Mouse (Mus musculus): Measurements from ENCODE around the gene Timp1. TPM values are rescaled to one million over a fixed set of nuclear protein-coding genes. Genes with fewer than 3 reads are reported as not detected.

Timp1 gene
- polyA plus RNA-seq (2012; rRNA removed) (37.2 and 40.5 TPM in 2 replicates), polyA plus RNA-seq (2014; fragmentation: Nextera tagmentation; extraction: Ambion mirVana) (38.1 and 39.1 TPM in 2 replicates)

DNA sequence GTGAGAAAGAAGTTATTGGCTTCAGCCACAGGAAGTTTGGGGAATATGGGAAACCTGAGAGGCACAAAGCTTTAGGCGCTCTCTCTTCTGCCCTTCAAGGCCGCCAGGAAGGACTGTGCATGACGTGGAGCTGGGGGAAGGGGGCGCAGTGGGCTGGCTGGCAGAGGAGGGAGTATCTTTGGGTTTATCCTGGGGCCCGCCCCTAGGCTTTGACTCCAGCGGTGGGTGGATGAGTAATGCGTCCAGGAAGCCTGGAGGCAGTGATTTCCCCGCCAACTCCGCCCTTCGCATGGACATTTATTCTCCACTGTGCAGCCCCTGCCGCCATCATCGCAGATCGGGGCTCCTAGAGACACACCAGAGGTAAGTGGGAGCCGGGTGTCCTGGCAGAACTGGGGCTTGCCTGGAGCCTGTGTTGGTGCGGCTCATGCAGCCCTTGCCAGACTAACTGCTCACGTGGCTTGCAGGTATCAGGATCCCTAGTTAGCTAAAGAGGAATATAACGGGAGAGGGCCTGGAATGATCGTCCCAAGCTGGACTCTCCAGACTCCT is at the start of gene Timp1:
Timp1 (plus strand) TSS at position 205 of the 552 bp plus-strand sequence.
- peak within 1 kb of the TSS; percentile 47 for H3K9ac ChIP-seq (ENCODE audit: low read depth, low read length, severe bottlenecking)
- DNase-seq (ENCODE audit: low spot score) = peak; percentile 63
- H3K27ac ChIP-seq (replicated peaks; ENCODE audit: low read depth, low read length) = no peak within 1 kb of the TSS
- H3K4me3 ChIP-seq (replicated peaks; ENCODE audit: low read length) = peak within 1 kb of the TSS; percentile 33
- 18% methylated on average over 17 of the region's 18 CpGs for WGBS
- no peaks in the 10 kb centered on the region for H3K36me3 ChIP-seq (ENCODE audit: control insufficient read depth, insufficient read depth, low read length)
- H3K4me1 ChIP-seq (ENCODE audit: control insufficient read depth, insufficient read depth, low read length) = no peaks in the 10 kb centered on the region
- no peak for TF ChIP-seq POLR2A (IDR thresholded peaks at IDR 0.05; ENCODE audit: borderline replicate concordance, extremely low read depth, insufficient read depth, insufficient read length)
- peak within 1 kb of the TSS; percentile 45 for H3K4me2 ChIP-seq (replicated peaks; ENCODE audit: low read depth, low read length, severe bottlenecking)
- no peaks in the 10 kb centered on the region for H3K9me3 ChIP-seq (ENCODE audit: control insufficient read depth, low read length)
- no peaks in the 10 kb centered on the region for H3K27me3 ChIP-seq (ENCODE audit: control insufficient read depth, insufficient read depth, low read length)
- ATAC-seq (ENCODE audit: low FRiP score, low read depth) = peak; percentile 87

DNA sequence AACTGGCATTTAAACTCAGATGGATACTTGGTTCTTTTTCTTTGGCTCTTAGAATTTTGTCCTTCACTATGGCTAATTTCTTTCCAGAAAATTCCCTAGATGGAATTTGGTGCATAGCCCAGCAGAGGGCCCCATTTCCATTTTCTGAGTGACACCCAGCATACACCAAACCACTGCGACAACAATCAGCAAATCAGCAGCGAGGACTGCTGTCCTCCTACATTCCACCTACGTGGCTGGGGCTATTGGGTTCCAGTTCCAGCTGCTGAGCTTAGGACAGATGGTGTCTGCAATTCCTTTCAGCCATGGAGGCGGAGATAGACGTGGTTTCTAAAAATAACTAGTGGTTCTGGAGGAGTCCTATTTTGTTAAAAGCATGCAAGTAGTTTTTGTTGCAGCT is 41.0 kb upstream of the Timp1 start:
- no peak overlapping the region for H3K4me2 ChIP-seq (replicated peaks; ENCODE audit: low read depth, low read length, severe bottlenecking)
- peak; percentile 94 for ATAC-seq (ENCODE audit: low FRiP score, low read depth)

DNA sequence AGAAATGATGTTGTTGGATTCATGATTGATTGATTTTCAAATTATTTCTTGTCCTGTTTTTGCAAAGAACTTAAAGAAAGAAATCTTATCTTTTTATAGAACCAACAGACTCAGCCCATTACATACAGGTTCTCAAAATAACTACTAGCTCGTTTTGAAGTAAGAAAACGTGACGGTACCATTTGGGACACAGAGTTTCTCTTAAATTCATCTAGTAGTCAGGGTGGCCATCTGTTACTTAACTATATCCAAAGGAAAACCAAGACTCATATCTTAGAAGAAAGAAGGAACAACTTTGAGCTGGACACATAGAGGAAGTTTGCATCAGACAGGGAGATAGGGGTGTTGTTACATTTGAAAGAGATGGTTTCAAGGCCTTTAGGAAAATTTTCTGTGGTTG is 22.7 kb upstream of the Timp1 start:
- DNase-seq (ENCODE audit: low spot score) (no peak), ATAC-seq (ENCODE audit: low FRiP score, low read depth) (no peak)
- Histone ChIP-seq H3K9me3 (ENCODE audit: control insufficient read depth, low read length) (no peaks in the 10 kb centered on the region), H3K4me3 (replicated peaks; ENCODE audit: low read length) (no peak overlapping the region), H3K4me2 (replicated peaks; ENCODE audit: low read depth, low read length, severe bottlenecking) (no peak overlapping the region), H3K27me3 (ENCODE audit: control insufficient read depth, insufficient read depth, low read length) (no peaks in the 10 kb centered on the region), H3K9ac (ENCODE audit: low read depth, low read length, severe bottlenecking) (no peak overlapping the region), H3K4me1 (ENCODE audit: control insufficient read depth, insufficient read depth, low read length) (peaks cover 3% of the 10 kb centered on the region; the same call in 1 of the 2 replicates), H3K36me3 (ENCODE audit: control insufficient read depth, insufficient read depth, low read length) (peaks cover 14% of the 10 kb centered on the region), H3K27ac (replicated peaks; ENCODE audit: low read depth, low read length) (peak overlapping the region; percentile 76)
- 87% methylated on average over 3 of the region's 3 CpGs for WGBS
- no peak for TF ChIP-seq POLR2A (IDR thresholded peaks at IDR 0.05; ENCODE audit: borderline replicate concordance, extremely low read depth, insufficient read depth, insufficient read length)

More for the DNA sequence above, 41.0 kb upstream of the Timp1 start:
- Histone ChIP-seq H3K9ac (ENCODE audit: low read depth, low read length, severe bottlenecking) (no peak overlapping the region), H3K4me3 (replicated peaks; ENCODE audit: low read length) (no peak overlapping the region), H3K4me1 (ENCODE audit: control insufficient read depth, insufficient read depth, low read length) (no peaks in the 10 kb centered on the region), H3K27ac (replicated peaks; ENCODE audit: low read depth, low read length) (no peak overlapping the region), H3K9me3 (ENCODE audit: control insufficient read depth, low read length) (no peaks in the 10 kb centered on the region), H3K36me3 (ENCODE audit: control insufficient read depth, insufficient read depth, low read length) (no peaks in the 10 kb centered on the region), H3K27me3 (ENCODE audit: control insufficient read depth, insufficient read depth, low read length) (no peaks in the 10 kb centered on the region)
- DNase-seq (ENCODE audit: low spot score) = peak; percentile 67
- 20% methylated on average over 5 of the region's 5 CpGs for WGBS
- TF ChIP-seq POLR2A (IDR thresholded peaks at IDR 0.05; ENCODE audit: borderline replicate concordance, extremely low read depth, insufficient read depth, insufficient read length) = no peak

DNA sequence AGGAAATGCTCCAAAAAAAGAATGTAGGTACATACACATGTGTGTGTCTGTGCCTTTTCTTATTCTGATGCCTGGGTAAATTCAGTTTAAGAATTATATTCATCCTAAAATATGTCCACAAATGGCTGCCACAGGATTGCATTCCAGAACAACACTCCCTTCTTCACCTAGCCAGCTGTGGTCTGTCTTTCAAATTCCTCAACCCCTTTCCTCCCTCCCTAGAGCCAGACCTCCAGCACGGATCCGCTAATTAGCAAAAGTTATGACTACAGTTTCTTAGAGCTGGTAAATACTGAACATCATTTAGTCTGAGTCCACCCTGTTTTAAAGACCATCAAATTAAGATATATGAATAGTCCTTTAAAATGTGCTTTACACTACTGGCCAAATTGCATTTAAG is 22.1 kb upstream of the Timp1 start:
- peak; percentile 42 for ATAC-seq (ENCODE audit: low FRiP score, low read depth)
- Histone ChIP-seq H3K36me3 (ENCODE audit: control insufficient read depth, insufficient read depth, low read length) (peaks cover 14% of the 10 kb centered on the region), H3K27ac (replicated peaks; ENCODE audit: low read depth, low read length) (peak overlapping the region; percentile 76), H3K4me1 (ENCODE audit: control insufficient read depth, insufficient read depth, low read length) (peaks cover 3% of the 10 kb centered on the region; the same call in 1 of the 2 replicates), H3K4me3 (replicated peaks; ENCODE audit: low read length) (peak overlapping the region; percentile 57), H3K9ac (ENCODE audit: low read depth, low read length, severe bottlenecking) (peak overlapping the region; percentile 34; the same call in 1 of the 2 replicates), H3K9me3 (ENCODE audit: control insufficient read depth, low read length) (no peaks in the 10 kb centered on the region), H3K27me3 (ENCODE audit: control insufficient read depth, insufficient read depth, low read length) (no peaks in the 10 kb centered on the region), H3K4me2 (replicated peaks; ENCODE audit: low read depth, low read length, severe bottlenecking) (peak overlapping the region; percentile 40)
- 29% methylated on average over 2 of the region's 2 CpGs for WGBS
- TF ChIP-seq POLR2A (IDR thresholded peaks at IDR 0.05; ENCODE audit: borderline replicate concordance, extremely low read depth, insufficient read depth, insufficient read length) = no peak
- DNase-seq (ENCODE audit: low spot score) = peak; percentile 21

DNA sequence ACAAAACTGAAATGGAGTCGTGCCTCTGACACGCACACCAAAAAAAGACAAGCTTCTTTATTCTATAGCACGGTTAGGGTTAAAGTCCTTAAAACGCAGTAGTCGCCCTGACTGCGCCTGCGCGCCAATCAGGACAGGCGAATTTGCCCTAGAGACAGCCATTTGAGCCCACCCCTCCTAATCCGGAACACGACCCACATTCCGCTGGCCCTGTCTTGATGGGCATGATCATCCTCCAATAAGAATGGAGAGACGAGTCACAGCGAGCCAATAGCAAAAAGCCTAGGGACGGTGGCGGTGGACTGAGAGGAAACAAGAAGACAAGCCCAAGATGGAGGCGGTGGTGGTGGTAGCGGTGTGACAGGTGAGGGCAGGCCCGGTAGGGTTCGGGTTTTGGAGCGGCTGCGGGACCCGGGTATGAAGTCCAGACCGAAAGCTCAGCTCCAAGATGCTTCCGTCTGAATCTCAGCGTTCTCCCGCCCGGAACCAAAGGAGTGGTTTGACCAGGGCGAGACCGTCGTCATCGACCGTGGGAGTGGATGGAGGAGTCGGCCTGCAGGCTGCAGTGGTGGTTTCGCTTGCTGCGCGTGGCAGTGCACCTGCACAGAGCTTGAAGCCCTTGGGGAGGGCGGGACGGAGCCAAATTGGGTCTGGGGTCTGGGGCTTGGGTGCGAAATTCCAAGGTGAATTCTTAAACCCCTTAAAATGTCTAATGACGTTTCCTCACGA is 21.5 kb upstream of the Timp1 start:
- ATAC-seq (ENCODE audit: low FRiP score, low read depth) (peak; percentile 98), DNase-seq (ENCODE audit: low spot score) (peak; percentile 92)
- H3K4me3 ChIP-seq (replicated peaks; ENCODE audit: low read length) = peak overlapping the region; percentile 57
- H3K9me3 ChIP-seq (ENCODE audit: control insufficient read depth, low read length) = no peaks in the 10 kb centered on the region
- H3K4me2 ChIP-seq (replicated peaks; ENCODE audit: low read depth, low read length, severe bottlenecking) = peak overlapping the region; percentile 51
- H3K9ac ChIP-seq (ENCODE audit: low read depth, low read length, severe bottlenecking) = peak overlapping the region; percentile 60
- no peak for TF ChIP-seq POLR2A (IDR thresholded peaks at IDR 0.05; ENCODE audit: borderline replicate concordance, extremely low read depth, insufficient read depth, insufficient read length)
- WGBS = 21% methylated on average over 41 of the region's 42 CpGs
- H3K27me3 ChIP-seq (ENCODE audit: control insufficient read depth, insufficient read depth, low read length) = no peaks in the 10 kb centered on the region
- peaks cover 17% of the 10 kb centered on the region for H3K36me3 ChIP-seq (ENCODE audit: control insufficient read depth, insufficient read depth, low read length)
- peaks cover 3% of the 10 kb centered on the region; the same call in 1 of the 2 replicates for H3K4me1 ChIP-seq (ENCODE audit: control insufficient read depth, insufficient read depth, low read length)
- H3K27ac ChIP-seq (replicated peaks; ENCODE audit: low read depth, low read length) = peak overlapping the region; percentile 76

All from limb, embryonic 14.5 days (tissue).